Mouse (Mus musculus): ENCODE measurements around the gene Scd4. TPM values are rescaled to one million over a fixed set of nuclear protein-coding genes. Genes with fewer than 3 reads are reported as not detected.

Scd4 gene
- polyA plus RNA-seq, 1 experiment from 2014 or later = 0.15 TPM

GRCm38 (mm10) chr19:44293769-44294551 is 38.9 kb upstream of the Scd4 start:
- H3K9ac ChIP-seq = peak overlapping the region; percentile 85
- peak overlapping the region; percentile 93 for H3K4me2 ChIP-seq
- H3K9me3 ChIP-seq = no peaks in the 10 kb centered on the region
- H3K4me3 ChIP-seq (replicated peaks) = peak overlapping the region; percentile 66
- H3K27me3 ChIP-seq (replicated peaks) = no peaks in the 10 kb centered on the region
- peaks cover 46% of the 10 kb centered on the region for H3K4me1 ChIP-seq
- H3K36me3 ChIP-seq = peaks cover 23% of the 10 kb centered on the region
- WGBS = under 1% methylated on average over 31 of the region's 31 CpGs
- ATAC-seq (ENCODE audit: insufficient read depth, low FRiP score, low read depth) = peak; percentile 94
- peak overlapping the region; percentile 98 for H3K27ac ChIP-seq

GRCm38 (mm10) chr19:44294588-44295041 is 38.3 kb upstream of the Scd4 start:
- Histone ChIP-seq H3K27me3 (replicated peaks) (no peaks in the 10 kb centered on the region), H3K9me3 (no peaks in the 10 kb centered on the region), H3K27ac (peak overlapping the region; percentile 98), H3K4me2 (peak overlapping the region; percentile 93), H3K4me1 (peaks cover 50% of the 10 kb centered on the region), H3K9ac (peak overlapping the region; percentile 85), H3K4me3 (replicated peaks) (peak overlapping the region; percentile 66), H3K36me3 (peaks cover 27% of the 10 kb centered on the region)
- WGBS = under 1% methylated on average over 14 of the region's 14 CpGs
- peak; percentile 24; the same call in 1 of the 2 replicates for ATAC-seq (ENCODE audit: insufficient read depth, low FRiP score, low read depth)

GRCm38 (mm10) chr19:44295251-44295650 is 37.6 kb upstream of the Scd4 start:
- no peak for ATAC-seq (ENCODE audit: insufficient read depth, low FRiP score, low read depth)
- peaks cover 55% of the 10 kb centered on the region for H3K4me1 ChIP-seq

GRCm38 (mm10) chr19:44295741-44296140 is 37.2 kb upstream of the Scd4 start:
- H3K27me3 ChIP-seq (replicated peaks) = no peaks in the 10 kb centered on the region
- peak; percentile 33 for ATAC-seq (ENCODE audit: insufficient read depth, low FRiP score, low read depth)
- H3K36me3 ChIP-seq = peaks cover 36% of the 10 kb centered on the region
- peak overlapping the region; percentile 93 for H3K4me2 ChIP-seq
- H3K4me1 ChIP-seq = peaks cover 60% of the 10 kb centered on the region
- H3K9ac ChIP-seq = peak overlapping the region; percentile 43
- H3K27ac ChIP-seq = peak overlapping the region; percentile 98
- H3K9me3 ChIP-seq = no peaks in the 10 kb centered on the region
- H3K4me3 ChIP-seq (replicated peaks) = peak overlapping the region; percentile 66
- WGBS = 3% methylated on average over 4 of the region's 4 CpGs

More at GRCm38 (mm10) chr19:44295251-44295650, 37.6 kb upstream of the Scd4 start:
- 5% methylated on average over 3 of the region's 3 CpGs for WGBS
- Histone ChIP-seq H3K9me3 (no peaks in the 10 kb centered on the region), H3K36me3 (peaks cover 32% of the 10 kb centered on the region), H3K4me3 (replicated peaks) (peak overlapping the region; percentile 66), H3K27ac (peak overlapping the region; percentile 98), H3K4me2 (peak overlapping the region; percentile 93), H3K27me3 (replicated peaks) (no peaks in the 10 kb centered on the region), H3K9ac (peak overlapping the region; percentile 43)

- Histone ChIP-seq H3K4me2 (peak overlapping the region; percentile 93), H3K4me3 (replicated peaks) (peak overlapping the region; percentile 66), H3K9ac (peak overlapping the region; percentile 43), H3K4me1 (peaks cover 64% of the 10 kb centered on the region), H3K9me3 (no peaks in the 10 kb centered on the region), H3K36me3 (peaks cover 41% of the 10 kb centered on the region), H3K27ac (peak overlapping the region; percentile 98; the same call in 1 of the 2 replicates), H3K27me3 (replicated peaks) (no peaks in the 10 kb centered on the region)
- 14% methylated on average over 7 of the region's 7 CpGs for WGBS
- ATAC-seq (ENCODE audit: insufficient read depth, low FRiP score, low read depth) = no peak
Measured at GRCm38 (mm10) chr19:44296186-44296585, 36.7 kb upstream of the Scd4 start.

GRCm38 (mm10) chr19:44297068-44297760 is 35.7 kb upstream of the Scd4 start:
- Histone ChIP-seq H3K27me3 (replicated peaks) (no peaks in the 10 kb centered on the region), H3K36me3 (peaks cover 48% of the 10 kb centered on the region), H3K4me3 (replicated peaks) (peak overlapping the region; percentile 66), H3K27ac (peak overlapping the region; percentile 44; the same call in 1 of the 2 replicates), H3K4me2 (peak overlapping the region; percentile 93), H3K9ac (peak overlapping the region; percentile 52), H3K4me1 (peaks cover 65% of the 10 kb centered on the region), H3K9me3 (no peaks in the 10 kb centered on the region)
- ATAC-seq (ENCODE audit: insufficient read depth, low FRiP score, low read depth) = no peak
- 37% methylated on average over 8 of the region's 8 CpGs for WGBS

- Histone ChIP-seq H3K9me3 (no peaks in the 10 kb centered on the region), H3K4me3 (replicated peaks) (peak overlapping the region; percentile 66), H3K27me3 (replicated peaks) (no peaks in the 10 kb centered on the region), H3K27ac (no peak overlapping the region), H3K36me3 (peaks cover 54% of the 10 kb centered on the region), H3K4me2 (peak overlapping the region; percentile 93), H3K9ac (0 out of 2 replicates have a peak overlapping the region, but pooled peaks have one; percentile 10), H3K4me1 (peaks cover 65% of the 10 kb centered on the region)
- WGBS = 65% methylated on average over 9 of the region's 9 CpGs
- no peak for ATAC-seq (ENCODE audit: insufficient read depth, low FRiP score, low read depth)
Measured at GRCm38 (mm10) chr19:44297862-44298261, 35.0 kb upstream of the Scd4 start.

- peak overlapping the region; percentile 66 for H3K4me3 ChIP-seq (replicated peaks)
- no peaks in the 10 kb centered on the region for H3K9me3 ChIP-seq
- no peak overlapping the region for H3K27ac ChIP-seq
- peaks cover 65% of the 10 kb centered on the region for H3K36me3 ChIP-seq
- ATAC-seq (ENCODE audit: insufficient read depth, low FRiP score, low read depth) = no peak
- H3K4me1 ChIP-seq = peaks cover 65% of the 10 kb centered on the region
- H3K4me2 ChIP-seq = peak overlapping the region; percentile 93
- 80% methylated on average over 9 of the region's 9 CpGs for WGBS
- H3K9ac ChIP-seq = 0 out of 2 replicates have a peak overlapping the region, but pooled peaks have one; percentile 4
- H3K27me3 ChIP-seq (replicated peaks) = no peaks in the 10 kb centered on the region
Measured at GRCm38 (mm10) chr19:44299078-44299477, 33.8 kb upstream of the Scd4 start.

GRCm38 (mm10) chr19:44299902-44300301 is 33.0 kb upstream of the Scd4 start:
- Histone ChIP-seq H3K9me3 (no peaks in the 10 kb centered on the region), H3K27ac (peak overlapping the region; percentile 26; the same call in 1 of the 2 replicates), H3K4me2 (peak overlapping the region; percentile 41), H3K4me1 (peaks cover 65% of the 10 kb centered on the region), H3K9ac (no peak overlapping the region), H3K4me3 (replicated peaks) (no peak overlapping the region; the same call in 1 of the 2 replicates), H3K27me3 (replicated peaks) (no peaks in the 10 kb centered on the region), H3K36me3 (peaks cover 73% of the 10 kb centered on the region)
- no peak for ATAC-seq (ENCODE audit: insufficient read depth, low FRiP score, low read depth)
- WGBS = 35% methylated on average over 6 of the region's 6 CpGs

GRCm38 (mm10) chr19:44300520-44300919 is 32.4 kb upstream of the Scd4 start:
- Histone ChIP-seq H3K4me2 (peak overlapping the region; percentile 41), H3K9me3 (no peaks in the 10 kb centered on the region), H3K9ac (no peak overlapping the region), H3K36me3 (peaks cover 73% of the 10 kb centered on the region), H3K4me1 (peaks cover 65% of the 10 kb centered on the region), H3K27me3 (replicated peaks) (no peaks in the 10 kb centered on the region), H3K27ac (peak overlapping the region; percentile 26; the same call in 1 of the 2 replicates), H3K4me3 (replicated peaks) (no peak overlapping the region)
- 78% methylated on average over 7 of the region's 7 CpGs for WGBS
- no peak for ATAC-seq (ENCODE audit: insufficient read depth, low FRiP score, low read depth)

GRCm38 (mm10) chr19:44301176-44301575 is 31.7 kb upstream of the Scd4 start:
- Histone ChIP-seq H3K9me3 (no peaks in the 10 kb centered on the region), H3K36me3 (peaks cover 74% of the 10 kb centered on the region), H3K4me2 (peak overlapping the region; percentile 17), H3K9ac (no peak overlapping the region), H3K4me1 (peaks cover 62% of the 10 kb centered on the region), H3K27ac (no peak overlapping the region), H3K27me3 (replicated peaks) (no peaks in the 10 kb centered on the region), H3K4me3 (replicated peaks) (no peak overlapping the region)
- ATAC-seq (ENCODE audit: insufficient read depth, low FRiP score, low read depth) = no peak
- whole genome bisulfite sequencing = 62% methylated on average over 16 of the region's 16 CpGs

All from stomach, embryonic 15.5 days (tissue).